Mouse (Mus musculus) CH12.LX (cell line): ENCODE results near the gene Safb.

Experiments
- CHD1 ChIP-seq: IDR thresholded peaks from 2 replicates; pipeline ENCODE4 v1.6.1; 2012; ENCODE audit warnings: low read depth, low read length, improper control_type of control experiment, inconsistent platforms
- CTCF ChIP-seq, 2 experiments: IDR thresholded peaks in 1 of 2; conservative IDR thresholded peaks in 1 of 2; 2 replicates each; pipeline ENCODE4 v1.5.1; 2011 to 2012; ENCODE audit warnings: low read depth in 2 of 2, low read length in 2 of 2, improper control_type of control experiment in 1 of 2, inconsistent platforms in 1 of 2, mild to moderate bottlenecking in 1 of 2, moderate library complexity in 1 of 2
- E2F4 ChIP-seq: IDR thresholded peaks from 2 replicates; pipeline ENCODE4 v1.6.1; 2011; ENCODE audit warnings: low read depth, low read length, improper control_type of control experiment; ENCODE audit not compliant: insufficient replicate concordance
- JUND ChIP-seq: conservative IDR thresholded peaks from 2 replicates; pipeline ENCODE4 v1.6.1; 2011; ENCODE audit warnings: low read depth, low read length, improper control_type of control experiment
- MEF2A ChIP-seq: IDR thresholded peaks from 2 replicates; pipeline ENCODE4 v1.6.1; 2014; ENCODE audit warnings: low read depth, mild to moderate bottlenecking, inconsistent platforms, low read length, improper control_type of control experiment, borderline replicate concordance
- POLR2A ChIP-seq: IDR thresholded peaks from 2 replicates; pipeline ENCODE4 v1.6.1; 2011; ENCODE audit warnings: low read depth, mild to moderate bottlenecking, improper control_type of control experiment, low read length
- ZNF384 ChIP-seq: IDR thresholded peaks from 2 replicates; pipeline ENCODE4 v1.6.1; 2012; ENCODE audit warnings: low read depth, low read length, improper control_type of control experiment, inconsistent platforms

DNA sequence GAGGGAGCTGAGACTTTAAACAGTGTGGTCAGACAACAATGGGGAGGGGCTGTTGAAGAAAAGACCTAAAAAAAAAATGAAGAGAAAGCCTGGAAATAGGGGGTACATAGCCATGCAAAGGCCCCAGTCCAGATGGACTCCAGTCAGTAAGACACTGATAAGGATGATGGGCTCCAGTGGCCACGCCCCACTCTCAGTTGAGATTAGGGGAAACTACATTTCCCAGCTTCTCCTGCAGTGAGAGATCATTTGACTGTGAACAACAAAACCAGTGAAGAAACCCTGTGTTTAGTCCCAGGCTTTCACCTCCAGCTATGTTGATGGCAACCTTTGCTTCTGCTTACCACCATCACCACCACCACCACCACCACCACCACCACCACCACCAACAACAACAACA is 38.7 kb upstream of the Safb start:
- TF ChIP-seq CTCF (conservative IDR thresholded peaks at IDR 0.05 in 1 of 2, IDR thresholded peaks at IDR 0.05 in 1 of 2; ENCODE audit: low read depth in 2 of 2, low read length in 2 of 2) (no peak), POLR2A (no peak), E2F4 (no peak), MEF2A (no peak), CHD1 (no peak), JUND (no peak), ZNF384 (no peak)
